Mouse (Mus musculus): ENCODE measurements around the gene Tmem183a. TPM values are rescaled to one million over a fixed set of nuclear protein-coding genes. Genes with fewer than 3 reads are reported as not detected.

The Tmem183a gene
- 112 and 121 TPM in 2 replicates for polyA plus RNA-seq (2012; rRNA removed)

DNA sequence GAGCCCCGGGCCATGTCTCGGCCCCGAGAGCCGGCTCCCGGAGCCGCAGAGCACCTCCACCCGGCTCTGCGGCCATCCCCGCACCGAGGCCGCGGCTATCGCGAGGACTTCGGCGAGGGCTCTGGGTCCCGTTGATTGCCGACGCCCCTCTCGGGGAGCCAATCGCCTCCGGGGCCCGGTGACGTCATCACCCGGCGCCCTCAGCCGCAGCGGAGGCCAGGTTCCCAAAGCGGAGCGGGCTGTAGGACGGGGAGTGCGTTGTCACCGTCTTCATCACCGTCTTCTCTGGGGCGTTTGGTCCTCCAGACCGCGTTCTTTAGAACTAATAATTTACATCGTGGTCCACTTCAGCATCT is at the start of gene Tmem183a:
Tmem183a (minus strand) TSS at position 123 of the 356 bp plus-strand sequence.

DNA sequence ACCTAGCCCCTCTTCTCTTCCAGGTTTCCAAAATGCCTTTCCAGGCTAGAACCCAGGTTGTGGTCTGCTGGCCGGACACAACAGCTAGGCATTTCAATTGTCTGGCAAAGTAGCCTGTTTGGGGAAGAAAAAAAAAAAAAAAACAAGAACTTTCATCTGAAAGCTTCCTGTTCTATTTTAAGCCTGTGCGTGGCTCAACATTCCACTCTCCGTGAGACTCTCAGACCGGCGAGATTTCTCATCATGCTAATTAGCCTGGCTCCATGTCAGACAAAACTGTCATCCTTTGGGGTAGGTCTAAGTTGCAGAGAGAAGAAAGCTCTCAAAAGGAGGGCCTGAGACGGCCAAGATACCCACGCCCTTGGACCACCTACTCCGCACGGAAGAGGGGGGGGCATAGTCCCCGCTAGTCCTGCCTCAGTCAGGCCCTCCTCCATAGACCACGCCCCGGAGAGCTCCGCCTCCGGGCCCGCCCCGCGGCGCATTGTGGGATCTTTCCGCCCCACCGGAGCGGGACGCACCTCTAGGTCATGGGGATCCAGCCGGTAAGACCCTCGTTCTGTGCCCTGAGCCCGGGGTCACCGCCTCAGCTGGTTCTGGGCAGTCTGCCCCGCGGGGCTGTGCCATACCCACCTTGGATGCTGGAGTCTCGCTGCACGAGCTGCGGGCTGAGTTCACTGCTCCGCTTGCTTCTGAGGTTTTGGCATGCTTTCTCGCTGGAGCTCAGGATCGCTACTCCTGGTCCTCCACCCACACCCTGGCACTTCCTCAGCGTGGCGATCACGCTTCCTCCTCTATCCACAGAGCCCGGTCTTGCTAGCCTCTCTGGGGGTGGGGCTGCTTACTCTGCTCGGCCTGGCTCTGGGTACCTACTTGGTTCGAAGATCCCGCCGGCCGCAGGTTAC is 44.0 kb upstream of the Tmem183a start, which contains the start of gene Cyb5r1:
Cyb5r1 (plus strand) TSS at position 51 of the 905 bp plus-strand sequence.

DNA sequence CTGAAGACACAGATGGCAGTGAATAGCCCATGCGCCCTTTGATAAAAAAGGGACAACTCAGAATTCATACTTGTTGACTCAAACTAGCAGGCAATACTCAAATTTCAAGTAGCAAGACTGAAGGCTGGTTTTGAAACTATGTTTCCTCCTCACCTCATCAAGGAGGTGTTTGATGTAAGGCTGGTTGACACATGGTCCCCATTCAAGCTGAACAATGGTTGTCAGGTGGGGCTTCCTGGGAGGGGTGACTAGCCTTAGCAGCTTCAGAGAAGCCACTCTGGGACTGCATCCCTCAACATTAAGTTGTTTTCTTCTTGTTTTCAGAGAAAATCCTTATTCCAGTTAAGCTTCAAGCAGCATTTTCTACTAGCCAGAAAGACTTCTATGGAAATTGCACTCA is 23.9 kb upstream of the Tmem183a start, which contains the start of gene 4933406M09Rik:
4933406M09Rik (plus strand) TSS at position 275 of the 400 bp plus-strand sequence.

GRCm38 (mm10) chr1:134332770-134333271 is 29.0 kb downstream of the Tmem183a start, which contains the start of gene Ppfia4:
Gene Ppfia4 (minus strand): TSS chr1:134332928.

Other genes with a start within 250 kb of the Tmem183a start
- gene Chil1, start 179.8 kb downstream of the Tmem183a start, polyA plus RNA-seq (2012; rRNA removed): 2.0 and 4.0 TPM in 2 replicates
- 0.20 and 14.9 TPM in 2 replicates for gene Mybph, start 168.5 kb downstream of the Tmem183a start, polyA plus RNA-seq (2012; rRNA removed)
- 9.8 and 11.2 TPM in 2 replicates for gene Adora1, start 126.5 kb downstream of the Tmem183a start, polyA plus RNA-seq (2012; rRNA removed)
- gene Myog, start 72.0 kb downstream of the Tmem183a start, polyA plus RNA-seq (2012; rRNA removed): 0.57 and 25.5 TPM in 2 replicates
- 22.9 and 30.5 TPM in 2 replicates for gene Ppfia4, start 29.1 kb downstream of the Tmem183a start, polyA plus RNA-seq (2012; rRNA removed)
- 0.04 TPM in 1 of 2 replicates, not detected in the other for gene 4933406M09Rik, start 24.0 kb upstream of the Tmem183a start, polyA plus RNA-seq (2012; rRNA removed)
- 13.4 and 19.2 TPM in 2 replicates for gene Cyb5r1, start 43.6 kb upstream of the Tmem183a start, polyA plus RNA-seq (2012; rRNA removed)
- 54.3 and 59.4 TPM in 2 replicates for gene Adipor1, start 53.4 kb upstream of the Tmem183a start, polyA plus RNA-seq (2012; rRNA removed)
- 23.9 and 25.3 TPM in 2 replicates for gene Klhl12, start 93.6 kb upstream of the Tmem183a start, polyA plus RNA-seq (2012; rRNA removed)
- gene Rabif, start 132.7 kb upstream of the Tmem183a start, polyA plus RNA-seq (2012; rRNA removed): 31.1 and 32.4 TPM in 2 replicates
- gene Mgat4e, start 187.7 kb upstream of the Tmem183a start, polyA plus RNA-seq (2012; rRNA removed): 0.07 TPM in 1 of 2 replicates, not detected in the other
- 47.4 and 52.7 TPM in 2 replicates for gene Kdm5b, start 198.2 kb upstream of the Tmem183a start, polyA plus RNA-seq (2012; rRNA removed)